Mouse (Mus musculus): ENCODE data around the gene Mmrn2. TPM values are rescaled to one million over a fixed set of nuclear protein-coding genes. Genes with fewer than 3 reads are reported as not detected.

Mmrn2 gene
- polyA plus RNA-seq (2012; rRNA removed) = 6.9 and 8.0 TPM in 2 replicates

GRCm38 (mm10) chr14:34375415-34375904 lies at the start of gene Mmrn2:
Mmrn2 (plus strand) TSS chr14:34375465.

DNA sequence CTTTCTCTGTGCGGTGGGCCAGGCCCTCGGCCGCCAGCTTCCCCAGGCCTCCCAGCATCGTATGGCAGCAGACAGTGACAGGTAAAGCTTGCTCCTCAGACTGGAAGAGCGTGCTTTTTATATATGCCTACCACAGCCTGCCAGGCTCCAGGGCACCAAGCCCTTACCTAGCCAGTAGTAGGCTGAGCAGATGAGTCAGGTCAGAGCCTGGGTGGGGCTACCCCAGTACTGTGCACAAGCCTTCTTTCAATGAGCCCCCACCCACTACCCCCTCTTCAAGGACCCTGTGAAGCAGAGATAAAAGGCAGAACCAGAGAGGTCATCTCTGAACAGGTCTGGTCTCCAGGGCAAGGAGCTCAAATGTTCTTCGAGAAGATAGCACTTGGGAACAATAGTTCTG lies 20.0 kb upstream of the Mmrn2 start, which contains the start of gene Fam25c:
Gene Fam25c, minus strand, starts transcription at position 133 of the 400 bp plus-strand sequence.

DNA sequence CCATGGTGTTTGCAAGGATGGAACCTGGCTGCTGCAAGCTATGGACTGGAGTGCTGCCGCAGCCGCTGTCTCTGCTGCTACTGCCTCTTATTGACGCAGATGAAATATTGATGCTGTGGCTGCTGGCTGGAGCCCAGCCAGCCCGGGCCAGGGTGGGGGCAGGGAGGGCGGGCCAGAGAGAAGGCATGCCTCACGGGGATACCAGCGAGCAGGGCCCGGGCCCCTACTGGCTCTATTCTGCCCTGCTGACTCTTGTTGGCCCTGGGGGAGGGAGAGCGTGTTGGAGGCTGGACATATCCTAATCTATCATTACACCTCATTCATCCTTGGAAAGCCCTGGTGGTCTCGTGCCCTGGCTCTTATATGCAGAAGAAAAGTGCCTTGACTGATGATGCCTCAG lies 688 bp upstream of the Mmrn2 start, which contains the start of gene Sncg:
Gene Sncg, minus strand, starts transcription at position 213 of the 400 bp plus-strand sequence.

Other genes with a start within 250 kb of the Mmrn2 start
- 5.6 and 8.7 TPM in 2 replicates for gene Npy4r, start 223.0 kb upstream of the Mmrn2 start, polyA plus RNA-seq (2012; rRNA removed)
- 0.09 and 0.28 TPM in 2 replicates for gene Gprin2, start 173.8 kb upstream of the Mmrn2 start, polyA plus RNA-seq (2012; rRNA removed)
- 3.3 and 3.8 TPM in 2 replicates for gene Syt15, start 155.9 kb upstream of the Mmrn2 start, polyA plus RNA-seq (2012; rRNA removed)
- 1.0 and 1.6 TPM in 2 replicates for gene Shld2, start 65.0 kb upstream of the Mmrn2 start, polyA plus RNA-seq (2012; rRNA removed)
- gene Glud1, start 64.7 kb upstream of the Mmrn2 start, polyA plus RNA-seq (2012; rRNA removed) = 81.8 and 96.5 TPM in 2 replicates
- 0.44 TPM in 1 of 2 replicates, not detected in the other for gene Fam25c, start 20.0 kb upstream of the Mmrn2 start, polyA plus RNA-seq (2012; rRNA removed)
- 16.8 and 17.8 TPM in 2 replicates for gene Sncg, start 676 bp upstream of the Mmrn2 start, polyA plus RNA-seq (2012; rRNA removed)
- 5.0 and 7.4 TPM in 2 replicates for gene Bmpr1a, start 127.9 kb downstream of the Mmrn2 start, polyA plus RNA-seq (2012; rRNA removed)
- not detected in 2 replicates for gene 9230112D13Rik, start 147.3 kb downstream of the Mmrn2 start, polyA plus RNA-seq (2012; rRNA removed)
- gene Ldb3, start 213.2 kb downstream of the Mmrn2 start, polyA plus RNA-seq (2012; rRNA removed) = 11.0 and 12.8 TPM in 2 replicates
- gene Opn4, start 224.7 kb downstream of the Mmrn2 start, polyA plus RNA-seq (2012; rRNA removed) = not detected in 2 replicates